Mouse (Mus musculus): ENCODE measurements around the gene Atg4b. TPM values are rescaled to one million over a fixed set of nuclear protein-coding genes. Genes with fewer than 3 reads are reported as not detected.
A peak's percentile ranks its signal among the peaks of the same experiment; 100 is the strongest.

Atg4b gene
- total and polyA plus RNA-seq, 3 experiments = 6.9 to 91.0 (median 78.9) TPM

DNA sequence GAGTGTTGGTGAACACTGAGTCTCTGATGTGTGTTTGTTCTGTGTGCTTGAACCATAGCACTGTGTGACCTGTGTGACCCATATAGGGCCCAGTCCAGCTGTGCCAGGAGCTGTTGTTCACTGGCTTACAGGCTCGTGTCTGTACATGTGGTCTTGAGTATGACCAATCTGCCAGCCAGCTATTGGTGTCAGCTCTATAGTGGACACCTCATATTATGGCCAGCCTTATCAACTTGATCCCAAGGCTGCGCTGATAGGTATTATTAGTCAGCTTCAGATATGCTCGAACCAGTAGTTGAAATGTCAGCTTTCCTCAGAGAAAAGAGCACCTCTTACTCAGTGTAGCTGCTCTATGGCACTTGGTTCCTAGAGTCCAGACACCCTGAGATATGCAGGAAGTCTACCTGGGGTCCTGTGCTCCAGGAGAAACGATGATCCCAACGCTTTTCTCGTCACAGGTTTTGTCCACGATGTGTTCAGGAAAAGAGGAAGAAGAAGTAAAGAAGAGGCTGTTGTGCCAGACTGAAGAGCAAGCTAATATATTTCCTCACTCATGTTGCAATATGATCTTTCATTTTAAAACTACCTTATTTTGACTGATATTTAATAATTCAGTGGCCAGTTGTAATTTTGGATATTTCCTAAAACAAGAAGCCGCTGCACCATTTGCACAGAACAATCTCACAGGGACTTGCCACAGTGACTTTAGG lies 66.7 kb downstream of the Atg4b start:
- Histone ChIP-seq H3K9me3 (replicated peaks) (no peaks in the 10 kb centered on the region), H3K4me1 (ENCODE audit: insufficient read depth, low read depth, low read length) (peaks cover 16% of the 10 kb centered on the region), H3K4me3 (ENCODE audit: low read depth, low read length) (no peak overlapping the region), H3K27me3 (ENCODE audit: insufficient read depth, low read length) (no peaks in the 10 kb centered on the region), H3K36me3 (replicated peaks) (peaks cover 99% of the 10 kb centered on the region)
- ATAC-seq (ENCODE audit: extremely low read depth, insufficient number of reproducible peaks, low FRiP score, poor library complexity, severe bottlenecking) (no peak), DNase-seq (ENCODE audit: low spot score) (no peak)
- TF ChIP-seq CTCF (IDR thresholded peaks at IDR 0.05; ENCODE audit: low read depth, low read length) (no peak), TAL1 (conservative IDR thresholded peaks at IDR 0.05; ENCODE audit: low read depth, low read length) (no peak), POLR2AphosphoS5 (IDR thresholded peaks at IDR 0.05; ENCODE audit: insufficient replicate concordance, low read depth, low read length) (no peak), GATA2 (IDR thresholded peaks at IDR 0.05; ENCODE audit: borderline replicate concordance, low read depth, low read length) (no peak), GATA1 (IDR thresholded peaks at IDR 0.05; ENCODE audit: borderline replicate concordance, low read length) (no peak)

- Histone ChIP-seq H3K36me3 (replicated peaks) (peaks cover 94% of the 10 kb centered on the region), H3K4me1 (ENCODE audit: insufficient read depth, low read depth, low read length) (peaks cover 19% of the 10 kb centered on the region), H3K4me3 (ENCODE audit: low read depth, low read length) (peak overlapping the region; percentile 13; the same call in 1 of the 2 replicates), H3K9me3 (replicated peaks) (no peaks in the 10 kb centered on the region), H3K27me3 (ENCODE audit: insufficient read depth, low read length) (no peaks in the 10 kb centered on the region)
- no peak for ATAC-seq (ENCODE audit: extremely low read depth, insufficient number of reproducible peaks, low FRiP score, poor library complexity, severe bottlenecking)
- no peak for DNase-seq (ENCODE audit: low spot score)
- no peak for TF ChIP-seq CTCF (IDR thresholded peaks at IDR 0.05; ENCODE audit: low read depth, low read length)
- no peak for TF ChIP-seq GATA1 (IDR thresholded peaks at IDR 0.05; ENCODE audit: borderline replicate concordance, low read length)
- no peak for TF ChIP-seq TAL1 (conservative IDR thresholded peaks at IDR 0.05; ENCODE audit: low read depth, low read length)
- no peak for TF ChIP-seq GATA2 (IDR thresholded peaks at IDR 0.05; ENCODE audit: borderline replicate concordance, low read depth, low read length)
- TF ChIP-seq POLR2AphosphoS5 (IDR thresholded peaks at IDR 0.05; ENCODE audit: insufficient replicate concordance, low read depth, low read length) = no peak
Observed at GRCm38 (mm10) chr1:93818722-93819121, 67.4 kb downstream of the Atg4b start.

DNA sequence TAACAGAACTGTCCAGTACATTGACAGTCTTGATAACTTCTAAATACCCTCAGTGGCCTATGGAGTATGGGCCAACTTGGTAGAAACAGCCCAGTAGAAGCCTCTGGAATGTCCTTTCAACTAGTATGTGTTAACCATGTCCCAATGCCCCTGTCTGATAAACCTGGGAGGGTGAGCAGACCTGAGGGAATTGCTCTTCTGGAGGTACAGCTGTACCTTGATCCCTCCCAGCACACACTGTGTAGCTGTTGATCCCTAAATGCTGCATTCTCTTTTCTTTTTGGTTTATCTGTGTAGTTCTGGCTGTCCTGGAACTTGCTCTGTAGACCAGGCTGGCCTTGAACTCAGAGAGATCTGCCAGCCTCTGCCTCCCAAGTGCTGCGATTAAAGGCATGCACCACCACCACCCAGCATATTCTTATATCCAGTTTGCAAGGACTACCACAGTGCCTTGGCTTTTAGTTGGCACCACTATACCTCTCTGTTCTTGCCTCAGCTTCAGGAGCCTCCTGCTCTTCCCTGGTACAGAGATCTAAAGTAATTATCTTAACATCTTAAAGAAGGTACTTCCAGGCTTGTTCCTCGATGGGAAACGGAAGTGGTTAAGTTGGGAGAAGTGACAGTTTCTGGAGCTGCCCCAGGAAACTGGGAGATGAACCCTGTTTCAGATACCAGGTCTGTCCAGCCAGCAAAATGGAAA lies 72.6 kb downstream of the Atg4b start:
- H3K36me3 ChIP-seq (replicated peaks) = peaks cover 66% of the 10 kb centered on the region
- no peak for DNase-seq (ENCODE audit: low spot score)
- no peak overlapping the region for H3K4me3 ChIP-seq (ENCODE audit: low read depth, low read length)

DNA sequence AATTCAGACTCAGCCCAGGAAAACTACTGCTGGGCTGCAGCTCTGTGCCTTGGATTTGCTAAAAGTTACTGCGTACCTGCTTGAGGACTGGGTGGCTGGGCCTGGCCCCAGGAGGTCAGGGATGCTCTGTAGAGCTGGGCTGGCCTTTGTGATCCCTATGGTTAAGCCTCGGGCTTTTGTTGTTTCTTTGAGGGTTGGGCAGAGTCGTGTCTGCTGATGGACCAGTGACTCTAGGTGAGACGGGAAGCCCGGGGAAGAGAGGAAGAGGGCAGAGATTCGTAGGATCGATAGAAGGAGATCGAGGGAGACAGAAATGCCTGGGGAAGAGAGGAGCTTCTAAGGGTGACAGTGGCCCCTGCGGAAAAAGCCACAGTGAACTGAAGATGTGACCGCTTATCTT lies 73.3 kb downstream of the Atg4b start, which contains the start of gene D2hgdh:
D2hgdh (plus strand) TSS at position 301 of the 400 bp plus-strand sequence.
- DNase-seq (ENCODE audit: low spot score) = peak; percentile 37
- ATAC-seq (ENCODE audit: extremely low read depth, insufficient number of reproducible peaks, low FRiP score, poor library complexity, severe bottlenecking) = 0 out of 2 replicates have a peak, but pooled peaks have one; percentile 0
- H3K9me3 ChIP-seq (replicated peaks) = no peaks in the 10 kb centered on the region
- peak within 1 kb of the TSS; percentile 78 for H3K4me3 ChIP-seq (ENCODE audit: low read depth, low read length)
- H3K4me1 ChIP-seq (ENCODE audit: insufficient read depth, low read depth, low read length) = peaks cover 35% of the 10 kb centered on the region
- H3K27me3 ChIP-seq (ENCODE audit: insufficient read depth, low read length) = no peaks in the 10 kb centered on the region
- TF ChIP-seq GATA2 (IDR thresholded peaks at IDR 0.05; ENCODE audit: borderline replicate concordance, low read depth, low read length) (no peak), POLR2AphosphoS5 (IDR thresholded peaks at IDR 0.05; ENCODE audit: insufficient replicate concordance, low read depth, low read length) (no peak), TAL1 (conservative IDR thresholded peaks at IDR 0.05; ENCODE audit: low read depth, low read length) (no peak), GATA1 (IDR thresholded peaks at IDR 0.05; ENCODE audit: borderline replicate concordance, low read length) (no peak), CTCF (IDR thresholded peaks at IDR 0.05; ENCODE audit: low read depth, low read length) (no peak)
- peaks cover 61% of the 10 kb centered on the region for H3K36me3 ChIP-seq (replicated peaks)

More for the DNA sequence above, 72.6 kb downstream of the Atg4b start:
- Histone ChIP-seq H3K4me1 (ENCODE audit: insufficient read depth, low read depth, low read length) (peaks cover 35% of the 10 kb centered on the region), H3K27me3 (ENCODE audit: insufficient read depth, low read length) (no peaks in the 10 kb centered on the region), H3K9me3 (replicated peaks) (no peaks in the 10 kb centered on the region)
- TF ChIP-seq POLR2AphosphoS5 (IDR thresholded peaks at IDR 0.05; ENCODE audit: insufficient replicate concordance, low read depth, low read length) (no peak), GATA1 (IDR thresholded peaks at IDR 0.05; ENCODE audit: borderline replicate concordance, low read length) (no peak), GATA2 (IDR thresholded peaks at IDR 0.05; ENCODE audit: borderline replicate concordance, low read depth, low read length) (no peak), CTCF (IDR thresholded peaks at IDR 0.05; ENCODE audit: low read depth, low read length) (no peak), TAL1 (conservative IDR thresholded peaks at IDR 0.05; ENCODE audit: low read depth, low read length) (no peak)
- no peak for ATAC-seq (ENCODE audit: extremely low read depth, insufficient number of reproducible peaks, low FRiP score, poor library complexity, severe bottlenecking)

DNA sequence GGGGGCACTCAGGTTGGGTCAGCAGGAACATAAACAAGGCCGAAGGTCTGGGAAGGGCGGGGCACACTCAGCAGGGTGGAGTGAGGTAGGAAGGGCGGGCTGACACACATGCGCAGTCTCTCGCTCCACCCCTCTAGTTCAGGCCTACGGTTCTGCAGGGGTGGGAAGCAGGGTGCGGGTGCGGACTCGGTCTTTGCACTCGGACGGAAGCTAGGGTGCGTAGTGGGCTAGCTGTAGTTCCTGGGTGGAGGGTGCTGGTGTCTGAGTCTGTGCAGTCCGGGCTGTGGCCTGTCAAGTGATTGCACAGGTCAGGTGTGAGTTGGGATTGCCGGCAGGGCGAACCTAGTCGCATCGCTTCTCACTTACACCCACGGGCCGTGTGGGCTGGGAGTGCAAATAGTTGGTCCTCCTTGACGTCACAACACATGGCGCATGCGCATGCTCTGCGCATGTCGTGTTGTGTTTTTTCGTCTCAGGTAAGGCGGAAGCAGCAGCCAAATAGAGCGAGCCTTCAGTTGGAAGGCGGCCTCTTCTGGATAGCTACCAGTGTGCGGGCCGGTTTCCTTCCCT lies 73.9 kb downstream of the Atg4b start:
- H3K27me3 ChIP-seq (ENCODE audit: insufficient read depth, low read length) = no peaks in the 10 kb centered on the region
- peaks cover 35% of the 10 kb centered on the region for H3K4me1 ChIP-seq (ENCODE audit: insufficient read depth, low read depth, low read length)
- no peak for TF ChIP-seq CTCF (IDR thresholded peaks at IDR 0.05; ENCODE audit: low read depth, low read length)
- TF ChIP-seq POLR2AphosphoS5 (IDR thresholded peaks at IDR 0.05; ENCODE audit: insufficient replicate concordance, low read depth, low read length) = peak; percentile 94
- H3K9me3 ChIP-seq (replicated peaks) = no peaks in the 10 kb centered on the region
- peak overlapping the region; percentile 78 for H3K4me3 ChIP-seq (ENCODE audit: low read depth, low read length)
- ATAC-seq (ENCODE audit: extremely low read depth, insufficient number of reproducible peaks, low FRiP score, poor library complexity, severe bottlenecking) (peak; percentile 90), DNase-seq (ENCODE audit: low spot score) (peak; percentile 96)
- peaks cover 61% of the 10 kb centered on the region for H3K36me3 ChIP-seq (replicated peaks)

Measured in G1E (cell line).